Mouse (Mus musculus): ENCODE measurements around the gene Zcchc13.

GRCm38 (mm10) chrX:103652048-103652447 lies 21.7 kb downstream of the Zcchc13 start:
- no peak for TF ChIP-seq CTCF (IDR thresholded peaks at IDR 0.05; ENCODE audit: low read depth)
- no peak for TF ChIP-seq EP300 (IDR thresholded peaks at IDR 0.05; ENCODE audit: low read depth)
